Mouse (Mus musculus) heart, embryonic 16.5 days (tissue): ENCODE results near the gene Gemin2. TPM values are rescaled to one million over a fixed set of nuclear protein-coding genes. Genes with fewer than 3 reads are reported as not detected.

Experiments used
- ATAC-seq: fragments of 200-750 bp; cut with Nextera tagmentation; replicated peaks from 2 replicates; pipeline ENCODE4 v1.8.0; 2017; ENCODE audit warnings: moderate number of reproducible peaks; ENCODE audit not compliant: insufficient read depth, low FRiP score; ENCODE audit errors: extremely low read depth
- H3K27ac ChIP-seq: fragments of 300-500 bp; sonication (generic); 2 replicates; pipeline ENCODE4 v1.5.1; 2014; ENCODE audit warnings: mild to moderate bottlenecking, low read length, control low read depth, moderate library complexity
- H3K27me3 ChIP-seq: fragments of 300-500 bp; sonication (generic); 2 replicates; pipeline ENCODE4 v1.6.1; 2014; ENCODE audit warnings: low read length, mixed read lengths; ENCODE audit not compliant: control insufficient read depth, insufficient read depth
- H3K36me3 ChIP-seq: fragments of 300-500 bp; sonication (generic); 2 replicates; pipeline ENCODE4 v1.6.1; 2014; ENCODE audit not compliant: control insufficient read depth, insufficient read depth
- H3K4me1 ChIP-seq: fragments of 300-500 bp; sonication (generic); 2 replicates; pipeline ENCODE4 v1.6.1; 2014; ENCODE audit warnings: low read length, mixed read lengths; ENCODE audit not compliant: control insufficient read depth, insufficient read depth
- H3K4me2 ChIP-seq: fragments of 300-500 bp; sonication (generic); 2 replicates; pipeline ENCODE4 v1.6.1; 2014; ENCODE audit warnings: low read depth, mild to moderate bottlenecking, control low read depth, low read length
- H3K4me3 ChIP-seq: fragments of 300-500 bp; sonication (generic); 2 replicates; pipeline ENCODE4 v1.5.1; 2014; ENCODE audit warnings: mild to moderate bottlenecking, control low read depth, low read length
- H3K9ac ChIP-seq: fragments of 300-500 bp; sonication (generic); 2 replicates; pipeline ENCODE4 v1.6.1; 2014; ENCODE audit warnings: low read length, control low read depth
- H3K9me3 ChIP-seq: fragments of 300-500 bp; sonication (generic); replicated peaks from 2 replicates; pipeline ENCODE4 v1.6.1; 2016; ENCODE audit warnings: low read length; ENCODE audit not compliant: control insufficient read depth
- WGBS: fragments of 180-500 bp; shearing (Covaris S2); extraction: QIAGEN DNeasy Blood & Tissue Kit; methylation state at CpG from one replicate; pipeline ENCODE4 v1.1.7; 2014; 5-methylcytosine and 5-hydroxymethylcytosine counted together
- polyA plus RNA-seq: library from polyadenylated mRNA; unstranded; fragments of >200 nt; fragmentation: Nextera tagmentation; extraction: Ambion mirVana; gene quantifications from 2 replicates; pipeline ENCODE4 v1.2.1, GENCODE M21; 2015

The Gemin2 gene
- polyA plus RNA-seq, 1 experiment from 2014 or later: 21.5 TPM

DNA sequence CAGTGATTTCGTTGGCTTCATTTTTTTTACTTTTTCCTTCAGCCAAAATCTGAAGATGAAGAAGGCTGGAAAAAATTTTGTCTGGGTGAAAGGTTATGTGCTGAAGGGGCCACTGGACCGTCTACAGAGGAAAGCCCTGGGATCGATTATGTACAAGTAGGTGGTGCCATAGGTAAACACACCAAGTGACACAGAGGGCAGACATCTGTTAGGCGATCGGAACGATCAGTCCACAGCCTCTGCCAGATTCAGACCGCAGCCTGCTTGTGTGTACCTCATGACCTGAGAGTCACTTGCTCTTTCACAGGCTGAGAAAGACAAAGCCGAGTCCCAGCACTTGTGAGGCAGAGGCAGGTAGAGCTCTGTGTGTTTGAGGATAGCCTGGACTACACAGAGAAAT lies 4.8 kb downstream of the Gemin2 start:
- no peak for ATAC-seq
- Histone ChIP-seq H3K36me3 (peaks cover 28% of the 10 kb centered on the region), H3K9me3 (no peaks in the 10 kb centered on the region), H3K4me2 (no peak overlapping the region), H3K27me3 (no peaks in the 10 kb centered on the region), H3K9ac (no peak overlapping the region), H3K4me1 (peaks cover 3% of the 10 kb centered on the region), H3K4me3 (no peak overlapping the region), H3K27ac (no peak overlapping the region)
- 89% methylated on average over 8 of the region's 8 CpGs for WGBS

DNA sequence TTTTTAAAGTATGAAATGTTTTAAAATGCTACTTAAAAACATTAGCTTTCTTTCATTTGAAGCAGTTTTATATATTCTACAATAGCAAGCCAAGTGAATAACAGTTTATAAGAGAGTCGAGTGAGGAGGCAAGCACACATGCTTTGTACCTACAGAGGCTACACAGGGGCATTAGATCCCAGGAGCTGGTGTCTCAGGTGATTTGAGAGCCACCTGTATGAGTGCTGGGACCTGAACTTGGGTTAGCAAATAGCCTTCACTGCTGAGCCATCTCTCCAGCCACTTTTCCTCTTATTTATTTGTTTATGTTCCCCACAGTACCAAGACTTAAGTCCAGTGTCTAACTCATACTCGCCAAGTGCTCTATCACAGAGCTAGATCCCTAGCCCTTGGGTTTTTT lies 6.7 kb downstream of the Gemin2 start:
- H3K27me3 ChIP-seq: no peaks in the 10 kb centered on the region
- H3K9me3 ChIP-seq: no peaks in the 10 kb centered on the region
- peaks cover 31% of the 10 kb centered on the region for H3K36me3 ChIP-seq
- no peak overlapping the region for H3K4me2 ChIP-seq
- ATAC-seq: no peak
- H3K27ac ChIP-seq: no peak overlapping the region
- no peak overlapping the region for H3K9ac ChIP-seq
- H3K4me1 ChIP-seq: no peaks in the 10 kb centered on the region
- H3K4me3 ChIP-seq: no peak overlapping the region
- 88% methylated on average over 2 of the region's 2 CpGs for WGBS

DNA sequence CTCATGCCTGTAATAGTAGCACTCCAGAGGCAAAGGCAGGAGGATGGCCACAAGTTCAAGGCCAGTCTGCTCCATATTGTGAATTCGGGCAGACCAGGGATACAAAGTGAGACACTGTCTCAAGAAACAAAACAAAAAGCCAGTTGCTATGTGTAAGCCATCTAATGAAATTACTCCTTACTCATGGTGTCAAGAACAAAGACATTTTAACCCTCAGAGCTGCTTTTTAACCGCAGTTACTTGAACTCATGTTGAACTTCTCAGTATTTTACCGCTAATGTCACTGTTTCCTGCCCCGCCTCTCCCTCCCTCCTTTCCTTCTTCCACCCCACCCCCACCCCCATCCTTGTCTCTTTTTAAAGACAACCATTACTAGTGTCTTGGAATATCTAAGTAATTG lies 8.1 kb downstream of the Gemin2 start:
- WGBS: 80% methylated on average over 4 of the region's 4 CpGs
- no peaks in the 10 kb centered on the region for H3K27me3 ChIP-seq
- H3K27ac ChIP-seq: no peak overlapping the region
- H3K4me1 ChIP-seq: no peaks in the 10 kb centered on the region
- ATAC-seq: no peak
- H3K9ac ChIP-seq: no peak overlapping the region
- no peak overlapping the region for H3K4me3 ChIP-seq
- peaks cover 40% of the 10 kb centered on the region for H3K36me3 ChIP-seq
- H3K9me3 ChIP-seq: no peaks in the 10 kb centered on the region
- H3K4me2 ChIP-seq: no peak overlapping the region

DNA sequence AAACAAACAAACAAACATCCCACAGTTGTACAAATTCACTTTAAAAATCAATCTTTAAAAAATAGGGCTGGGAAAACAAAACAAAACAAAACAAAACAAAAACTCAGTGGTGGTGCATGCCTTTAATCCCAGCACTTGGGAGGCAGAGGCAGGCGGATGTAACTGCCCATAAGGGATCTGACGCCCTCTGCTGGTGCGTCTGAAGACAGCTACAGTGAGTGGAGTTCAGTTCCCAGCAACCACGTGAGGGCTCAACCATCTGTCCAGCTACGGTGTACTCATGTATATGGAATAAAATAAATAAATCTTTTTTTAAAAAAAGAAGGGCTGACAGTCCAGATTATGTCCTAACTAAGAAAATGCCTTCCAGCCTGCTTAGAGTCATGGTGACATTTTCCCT lies 18.9 kb downstream of the Gemin2 start:
- H3K4me3 ChIP-seq: no peak overlapping the region
- H3K9ac ChIP-seq: no peak overlapping the region
- H3K27ac ChIP-seq: no peak overlapping the region
- WGBS: 64% methylated on average over 5 of the region's 5 CpGs
- H3K4me2 ChIP-seq: no peak overlapping the region
- H3K4me1 ChIP-seq: no peaks in the 10 kb centered on the region
- no peak for ATAC-seq
- peaks cover 8% of the 10 kb centered on the region; the same call in 1 of the 2 replicates for H3K36me3 ChIP-seq
- no peaks in the 10 kb centered on the region for H3K9me3 ChIP-seq
- no peaks in the 10 kb centered on the region for H3K27me3 ChIP-seq

DNA sequence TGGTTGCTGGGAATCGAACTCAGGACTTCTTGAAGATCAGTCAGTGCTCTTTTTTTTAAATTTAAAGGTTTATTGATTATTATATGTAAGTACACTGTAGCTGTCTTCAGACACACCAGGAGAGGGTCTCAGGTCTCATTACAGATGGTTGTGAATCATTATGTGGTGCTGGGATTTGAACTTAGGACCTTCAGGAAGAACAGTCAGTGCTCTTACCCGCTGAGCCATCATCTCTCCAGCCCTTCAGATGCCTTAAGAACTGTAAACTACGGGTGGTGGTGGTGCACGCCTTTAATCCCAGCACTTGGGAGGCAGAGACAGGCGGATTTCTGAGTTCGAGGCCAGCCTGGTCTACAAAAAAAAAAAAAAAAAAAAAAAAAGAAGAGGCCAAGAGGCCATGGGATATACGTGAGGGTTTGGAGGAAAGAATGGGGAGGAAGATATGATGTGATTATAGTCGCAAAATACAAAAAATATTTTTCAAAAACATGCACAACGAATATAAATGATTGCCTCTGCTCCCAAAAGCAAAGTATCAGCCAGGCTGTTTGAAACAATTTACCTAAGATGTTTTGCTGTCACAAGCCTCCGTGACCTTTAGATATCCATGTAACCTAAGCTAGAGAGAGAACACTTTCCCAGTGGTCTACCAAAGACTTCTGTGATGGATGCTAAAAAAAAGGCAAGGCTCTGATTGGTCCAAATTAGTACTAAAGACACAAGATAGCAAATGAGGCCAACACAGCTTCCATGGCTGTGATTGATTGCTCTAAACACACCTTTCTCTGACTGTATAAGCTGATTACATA lies 26.2 kb downstream of the Gemin2 start:
- Histone ChIP-seq H3K9ac (no peak overlapping the region), H3K27me3 (no peaks in the 10 kb centered on the region), H3K36me3 (peaks cover 18% of the 10 kb centered on the region), H3K4me3 (peak overlapping the region; percentile 20; the same call in 1 of the 2 replicates), H3K27ac (peak overlapping the region; percentile 84), H3K9me3 (no peaks in the 10 kb centered on the region), H3K4me2 (peak overlapping the region; percentile 56), H3K4me1 (0 out of 2 replicates have a peak, but pooled peaks cover 4% of the 10 kb centered on the region)
- WGBS: 71% methylated on average over 10 of the region's 10 CpGs
- ATAC-seq: 0 out of 2 replicates have a peak, but pooled peaks have one; percentile 20

DNA sequence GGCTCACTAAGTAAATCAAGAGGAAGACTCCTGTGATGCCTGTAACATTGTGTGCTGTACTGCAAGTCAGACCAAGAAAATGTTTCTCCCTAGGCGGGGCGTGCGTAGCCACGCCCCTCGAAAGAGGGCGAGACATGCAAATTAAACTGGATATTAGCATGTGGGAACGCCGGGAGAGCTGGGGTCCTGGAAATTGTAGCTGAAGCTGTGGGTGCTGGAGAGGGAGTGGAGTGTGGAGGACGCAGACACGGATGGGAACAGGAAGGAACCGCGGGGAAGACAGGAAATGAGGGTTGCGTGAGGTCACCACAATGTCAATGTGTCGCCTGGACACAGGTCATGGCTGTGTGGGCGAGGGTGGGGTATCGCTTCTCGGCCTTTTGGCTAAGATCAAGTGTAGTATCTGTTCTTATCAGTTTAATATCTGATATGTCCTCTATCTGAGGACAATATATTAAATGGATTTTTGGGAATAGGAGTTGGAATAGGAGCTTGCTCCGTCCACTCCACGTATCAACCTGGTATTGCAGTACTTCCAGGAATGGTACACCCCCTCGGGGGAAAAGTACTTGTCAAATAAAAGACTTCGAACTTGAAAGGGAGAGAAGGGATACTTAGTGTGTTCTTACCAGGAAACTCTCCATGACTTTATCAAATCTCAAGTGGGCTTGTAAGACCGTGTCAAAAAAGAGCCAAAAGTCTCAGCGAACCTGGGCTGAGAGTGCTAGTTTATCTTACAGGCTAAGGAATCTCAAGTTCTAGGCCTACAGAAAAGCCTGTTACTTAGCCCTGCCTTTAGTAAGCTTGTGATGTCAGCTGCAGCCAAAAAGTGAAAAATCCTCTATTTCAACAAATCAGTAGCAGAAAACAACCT lies 27.0 kb downstream of the Gemin2 start:
- no peaks in the 10 kb centered on the region for H3K9me3 ChIP-seq
- WGBS: 6% methylated on average over 23 of the region's 23 CpGs
- peak overlapping the region; percentile 54 for H3K9ac ChIP-seq
- H3K27ac ChIP-seq: peak overlapping the region; percentile 84
- H3K36me3 ChIP-seq: peaks cover 25% of the 10 kb centered on the region
- 0 out of 2 replicates have a peak, but pooled peaks cover 4% of the 10 kb centered on the region for H3K4me1 ChIP-seq
- H3K27me3 ChIP-seq: no peaks in the 10 kb centered on the region
- peak overlapping the region; percentile 56 for H3K4me2 ChIP-seq
- ATAC-seq: peak; percentile 79
- peak overlapping the region; percentile 20; the same call in 1 of the 2 replicates for H3K4me3 ChIP-seq

DNA sequence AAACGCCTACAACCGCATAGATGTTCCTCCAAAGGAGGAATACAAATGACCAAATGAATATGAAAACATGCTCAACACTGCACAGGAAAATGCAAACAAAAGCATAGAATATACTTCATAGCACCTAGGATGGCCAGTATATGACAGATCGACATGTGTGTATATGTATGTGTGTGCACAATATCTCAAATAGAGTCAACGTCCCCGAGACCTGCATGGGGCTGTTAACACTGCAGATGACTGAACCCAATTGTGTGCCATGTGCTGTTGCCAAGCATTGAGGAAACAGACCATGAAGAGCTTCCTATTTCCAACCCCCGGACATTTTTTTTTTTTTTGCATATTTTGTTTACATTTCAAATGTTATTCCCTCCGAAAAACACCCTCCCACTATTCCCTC lies 27.7 kb downstream of the Gemin2 start:
- WGBS: 27% methylated on average over 7 of the region's 7 CpGs
- ATAC-seq: no peak
- Histone ChIP-seq H3K4me1 (0 out of 2 replicates have a peak, but pooled peaks cover 4% of the 10 kb centered on the region), H3K27ac (peak overlapping the region; percentile 84), H3K9me3 (no peaks in the 10 kb centered on the region), H3K4me2 (no peak overlapping the region), H3K27me3 (no peaks in the 10 kb centered on the region), H3K4me3 (no peak overlapping the region), H3K36me3 (peaks cover 30% of the 10 kb centered on the region), H3K9ac (no peak overlapping the region)

DNA sequence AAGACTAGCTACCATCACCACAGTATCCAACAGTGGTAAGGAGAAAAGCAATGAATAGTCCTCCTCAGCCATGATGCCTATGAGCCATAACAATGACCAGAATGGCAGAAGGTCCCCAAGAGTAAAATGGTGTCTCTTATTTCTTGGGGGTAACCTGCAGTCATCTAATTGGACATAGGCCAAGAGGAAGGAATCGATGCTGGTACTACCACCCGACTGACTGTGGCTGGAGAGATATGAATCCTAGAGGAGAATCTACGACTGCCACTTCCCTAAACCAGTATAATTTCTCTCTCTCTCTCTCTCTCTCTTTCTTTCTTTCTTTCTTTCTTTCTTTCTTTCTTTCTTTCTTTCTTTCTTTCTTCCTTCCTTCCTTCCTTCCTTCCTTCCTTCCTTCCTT lies 39.3 kb downstream of the Gemin2 start:
- Histone ChIP-seq H3K9ac (no peak overlapping the region), H3K9me3 (no peaks in the 10 kb centered on the region), H3K27ac (no peak overlapping the region), H3K4me2 (no peak overlapping the region), H3K36me3 (peaks cover 15% of the 10 kb centered on the region), H3K27me3 (no peaks in the 10 kb centered on the region), H3K4me3 (no peak overlapping the region), H3K4me1 (no peaks in the 10 kb centered on the region)
- 85% methylated on average over 3 of the region's 3 CpGs for WGBS
- no peak for ATAC-seq

DNA sequence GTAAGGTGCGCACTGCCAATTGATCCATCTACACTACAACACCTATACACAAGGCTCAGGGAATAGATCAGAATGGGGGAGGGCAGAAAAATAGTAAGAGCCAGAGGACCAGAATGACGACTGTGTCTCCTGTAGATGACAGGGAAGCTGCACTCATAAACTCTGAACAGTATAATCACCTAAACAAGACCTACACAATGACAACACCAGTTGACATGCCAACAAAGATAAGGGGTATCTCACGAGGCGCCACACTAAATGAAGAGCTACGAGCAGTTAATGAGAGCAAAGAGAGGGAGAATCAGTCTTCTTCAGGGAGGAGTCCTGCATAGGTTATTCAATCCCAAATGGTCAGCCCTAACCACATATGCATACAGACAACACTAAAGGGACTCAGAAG lies 40.0 kb downstream of the Gemin2 start:
- Histone ChIP-seq H3K27me3 (no peaks in the 10 kb centered on the region), H3K36me3 (peaks cover 16% of the 10 kb centered on the region), H3K4me1 (no peaks in the 10 kb centered on the region), H3K4me2 (no peak overlapping the region), H3K9me3 (no peaks in the 10 kb centered on the region), H3K27ac (no peak overlapping the region), H3K4me3 (no peak overlapping the region), H3K9ac (no peak overlapping the region)
- ATAC-seq: no peak
- WGBS: 72% methylated on average over 5 of the region's 5 CpGs
